Mouse (Mus musculus) lung, postnatal 25 days (tissue): ENCODE measurements at regions not wholly inside any gene's neighbourhood (a gene's known extent, or its start where the extent isn't known, plus 50 kb on each side); places are given as distances from the start of the nearest gene placed in this dataset.
A peak's percentile ranks its signal among the peaks of the same experiment; 100 is the strongest.

Experiments used
- DNase-seq: peaks from one replicate; pipeline ENCODE4 v3.0.0; 2022; ENCODE audit warnings: low spot score

DNA sequence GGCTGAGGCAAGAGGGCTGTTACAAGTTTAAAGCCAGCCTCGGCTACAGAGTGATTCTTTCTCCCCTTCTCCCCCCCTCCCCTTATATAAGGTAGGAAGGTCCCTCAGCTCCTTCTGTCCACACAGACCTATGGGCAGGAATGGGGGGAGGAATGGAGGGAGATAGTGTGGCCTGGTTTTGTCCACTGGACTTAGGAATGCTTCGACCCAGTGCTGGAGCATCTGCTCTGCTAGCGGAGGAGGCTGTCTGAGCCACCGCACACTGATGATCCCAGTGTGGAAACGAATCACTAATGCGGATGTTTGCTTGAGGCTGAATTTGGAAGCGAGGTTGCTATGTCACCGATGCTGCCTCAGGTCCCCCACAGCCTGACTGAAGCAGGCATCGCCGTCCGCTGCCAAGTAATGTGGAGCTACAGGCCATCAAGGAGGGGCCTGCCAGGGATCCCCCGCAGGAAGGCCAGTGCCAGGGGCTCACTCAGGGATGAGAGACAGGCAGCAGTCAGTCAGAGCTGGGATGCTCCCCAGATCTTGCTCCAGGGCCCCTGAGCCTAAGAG, 67.1 kb upstream of the Ctnnb1 start:
- DNase-seq, result no peak

DNA sequence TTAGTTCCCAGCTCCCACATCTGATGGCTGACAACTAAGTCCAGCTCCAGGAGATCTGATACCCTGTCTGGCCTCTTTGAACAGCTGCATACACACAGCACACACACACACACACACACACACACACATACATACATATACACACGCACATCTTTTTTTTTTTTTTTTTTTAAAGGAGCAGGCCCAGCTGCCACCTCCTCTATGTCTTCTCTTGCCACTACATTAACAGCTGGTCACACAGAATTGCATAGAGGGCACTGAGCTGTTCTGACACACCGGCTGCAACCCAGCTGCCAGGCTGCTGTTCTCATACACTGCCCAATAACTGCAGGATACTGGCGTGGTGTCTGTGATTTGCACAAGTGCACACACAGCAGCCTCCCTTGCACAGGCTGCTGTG, 64.6 kb upstream of the Ctnnb1 start:
- no peak for DNase-seq

DNA sequence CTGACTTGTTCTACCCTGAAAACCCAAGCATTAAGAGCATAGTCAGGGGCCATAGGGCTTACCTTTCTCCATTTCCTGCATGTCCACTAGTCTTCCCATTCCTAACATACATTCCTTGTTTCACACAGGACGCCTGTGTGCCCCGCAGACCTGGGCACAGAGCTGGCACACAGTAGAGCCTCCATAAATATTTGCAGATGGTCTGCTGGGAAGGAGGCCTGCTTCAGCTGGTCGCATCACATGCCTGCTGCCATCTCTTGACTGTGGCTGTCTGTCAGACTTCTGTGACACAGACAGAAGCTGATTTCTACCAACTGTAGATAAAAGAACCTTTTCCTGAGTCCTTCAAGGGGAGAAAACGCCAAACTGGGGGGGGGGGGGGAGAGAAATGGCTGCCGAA, 62.8 kb upstream of the Ctnnb1 start:
- DNase-seq, result no peak

DNA sequence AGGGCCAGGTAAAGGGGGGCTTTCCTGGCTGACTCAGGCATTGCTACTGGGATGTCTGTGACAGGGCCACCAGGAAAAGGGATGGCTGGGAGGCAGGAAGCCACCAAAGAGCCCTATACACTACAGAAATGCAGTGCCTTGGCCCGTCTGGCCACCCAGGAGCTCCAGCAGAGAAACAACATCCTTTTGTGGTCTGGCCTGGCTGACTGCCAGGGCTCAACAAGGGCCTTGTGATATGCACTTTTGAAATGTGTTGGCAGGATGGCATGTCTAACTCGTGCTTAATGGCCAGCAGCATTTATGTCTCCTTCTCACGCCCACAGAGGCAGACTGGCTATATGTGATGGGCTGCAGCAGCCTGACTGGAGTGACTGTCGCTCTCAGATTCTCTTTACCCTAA, 62.3 kb upstream of the Ctnnb1 start:
- peak; percentile 85 for DNase-seq

DNA sequence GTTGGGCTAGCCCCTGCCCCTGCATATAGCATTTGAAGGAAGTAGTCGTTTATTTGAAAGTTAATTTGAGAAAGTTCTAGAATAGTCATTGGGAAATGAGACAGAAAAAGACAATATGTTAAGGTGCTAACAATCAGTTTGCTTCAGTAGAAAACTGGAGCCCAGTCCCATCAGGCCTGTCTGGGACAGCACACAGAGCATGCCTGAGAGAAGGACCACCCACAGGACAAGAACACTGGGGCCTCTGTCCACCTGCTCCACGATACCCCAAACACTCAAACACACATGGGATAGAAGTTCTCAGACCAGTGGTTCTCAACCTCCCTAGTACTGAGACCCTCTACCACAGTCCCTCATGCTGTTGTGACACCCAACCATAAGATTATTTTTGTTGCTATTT, 61.2 kb upstream of the Ctnnb1 start:
- DNase-seq, result no peak

DNA sequence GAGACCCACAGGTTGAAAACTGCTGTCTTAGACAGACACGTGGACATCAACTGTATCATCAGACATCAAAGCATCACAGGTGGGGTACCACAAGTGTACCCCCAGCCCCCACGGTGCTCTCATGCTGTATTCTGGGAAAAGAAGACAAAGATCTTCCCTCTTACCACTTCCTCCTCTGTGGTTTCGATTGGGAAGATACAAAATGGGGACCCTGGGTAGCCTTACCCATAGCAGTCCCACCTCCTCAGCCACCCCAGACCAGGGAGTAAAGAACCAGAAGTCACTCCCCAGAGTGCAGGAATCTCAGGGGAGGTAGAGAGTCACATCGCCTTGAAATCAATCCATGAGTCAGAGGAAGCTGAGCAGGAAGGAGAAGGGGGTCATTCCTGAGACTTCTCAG, 60.7 kb upstream of the Ctnnb1 start:
- no peak for DNase-seq

DNA sequence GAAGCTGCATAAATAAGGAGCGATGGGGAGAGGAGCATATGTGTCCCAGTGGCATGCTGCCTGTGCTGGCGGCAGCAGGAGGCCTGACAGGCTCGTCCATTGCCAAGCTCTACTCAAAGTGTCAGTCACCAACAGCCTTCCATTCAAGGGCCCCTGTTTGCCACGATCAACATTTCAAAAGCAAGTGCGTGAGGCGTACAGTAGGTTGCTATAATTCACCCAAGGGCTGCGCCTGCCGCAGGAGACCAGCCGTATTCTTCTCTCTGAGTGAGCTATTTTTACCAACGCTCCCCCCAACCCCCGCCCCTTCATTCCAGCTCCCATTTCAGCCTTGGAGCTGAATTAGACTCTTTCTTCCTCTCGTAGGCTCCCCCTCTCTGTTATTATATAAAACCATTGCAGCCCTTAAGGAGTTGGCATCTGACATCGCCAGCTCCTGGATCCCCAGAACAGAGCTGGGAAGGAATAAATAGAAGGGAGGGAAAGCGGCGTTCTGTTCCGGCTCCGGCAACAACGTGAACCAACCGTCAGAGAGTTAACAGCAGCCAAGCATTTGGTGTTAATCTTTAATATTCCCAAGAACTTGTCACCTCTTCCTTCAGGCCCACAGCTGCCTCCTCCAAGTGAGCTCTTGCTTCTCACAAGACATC, 59.5 kb upstream of the Ctnnb1 start:
- DNase-seq, result no peak

DNA sequence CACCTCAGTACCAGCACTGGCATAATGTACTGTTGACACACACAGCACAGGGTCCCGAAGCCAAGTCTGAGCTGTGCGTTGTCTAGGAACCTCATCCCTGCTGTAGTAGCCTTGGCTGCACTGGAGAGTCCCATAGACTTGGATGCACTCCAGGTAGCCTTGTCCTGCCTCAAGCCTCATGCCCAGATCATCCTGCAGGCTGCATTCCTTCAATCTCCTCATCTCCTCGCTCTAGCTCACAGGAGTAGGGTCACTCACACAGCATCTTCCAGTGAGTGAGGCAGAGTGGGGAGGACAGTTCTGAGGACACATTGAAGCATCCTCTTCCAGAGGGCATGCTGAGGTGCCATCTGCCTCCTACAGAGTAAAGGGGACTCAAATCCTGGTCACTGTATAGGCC, 55.7 kb upstream of the Ctnnb1 start:
- DNase-seq, result no peak

DNA sequence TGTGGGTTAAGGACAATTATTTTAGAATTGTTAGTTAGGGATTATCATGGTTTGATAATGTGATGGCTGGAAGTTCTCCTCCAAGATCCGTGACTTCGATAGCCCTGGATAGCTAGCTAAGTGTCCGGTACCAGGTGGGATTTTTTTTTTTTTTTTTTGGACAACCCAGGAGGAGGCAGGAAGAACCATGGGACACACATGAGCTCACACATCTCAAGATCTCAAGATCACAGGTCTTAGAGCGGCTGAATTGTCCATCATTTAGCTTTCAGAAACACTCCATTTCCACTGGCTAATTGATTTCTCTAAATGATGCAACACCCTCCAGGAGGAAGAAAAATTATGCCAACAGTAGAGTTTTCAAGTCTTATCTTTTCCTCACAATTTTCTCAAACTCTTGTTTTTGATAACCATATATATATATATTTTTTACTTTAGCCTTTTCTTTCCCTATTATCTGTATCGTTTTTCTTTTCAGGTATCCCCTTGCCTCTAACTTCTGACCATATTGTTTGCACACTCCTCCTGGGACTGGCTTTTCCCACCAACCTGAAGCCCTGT, 54.5 kb upstream of the Ctnnb1 start:
- DNase-seq, result no peak

DNA sequence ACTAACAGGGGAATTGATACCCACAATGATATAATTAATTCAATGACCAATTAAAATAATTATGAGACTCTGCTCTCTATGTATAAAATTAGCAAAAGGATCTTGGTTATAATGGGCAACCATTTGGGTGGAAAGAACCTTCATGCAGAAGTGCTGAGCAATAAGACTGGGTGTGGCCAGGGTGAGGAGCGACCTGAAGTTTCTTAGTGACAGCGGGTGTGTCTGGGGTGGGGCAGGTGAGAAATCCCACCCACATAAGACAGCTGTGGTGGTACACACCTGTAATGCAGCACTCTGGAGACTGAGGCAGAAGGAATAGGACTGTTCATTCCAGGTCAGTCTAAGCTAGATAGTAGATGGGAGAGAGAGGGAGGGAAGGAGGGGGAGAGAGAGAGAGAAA, 51.9 kb upstream of the Ctnnb1 start:
- no peak for DNase-seq
